Mouse (Mus musculus) neural tube, embryonic 14.5 days (tissue): ENCODE data around the gene Oaz1. TPM values are rescaled to one million over a fixed set of nuclear protein-coding genes. Genes with fewer than 3 reads are reported as not detected.
"Not testable (repeated sequence)": the region's sequence is repeated elsewhere in the genome, so short reads cannot be mapped to it uniquely, and the experiment has no call there.

Source experiments
- ATAC-seq: fragments of 200-750 bp; cut with Nextera tagmentation; 2 replicates; pipeline ENCODE4 v1.8.0; 2017; ENCODE audit warnings: low read depth, mild to moderate bottlenecking, moderate TSS enrichment, moderate library complexity
- H3K27ac ChIP-seq: fragments of 300-500 bp; sonication (generic); 2 replicates; pipeline ENCODE4 v1.5.1; 2014; ENCODE audit warnings: low read depth, mild to moderate bottlenecking, control low read depth, low read length, moderate library complexity, mixed read lengths
- H3K27me3 ChIP-seq: fragments of 300-500 bp; sonication (generic); 2 replicates; pipeline ENCODE4 v1.6.1; 2014; ENCODE audit warnings: low read length; ENCODE audit not compliant: control insufficient read depth, insufficient read depth
- H3K36me3 ChIP-seq: fragments of 300-500 bp; sonication (generic); 2 replicates; pipeline ENCODE4 v1.6.1; 2014; ENCODE audit warnings: low read length, mixed read lengths; ENCODE audit not compliant: control insufficient read depth, insufficient read depth
- H3K4me1 ChIP-seq: fragments of 300-500 bp; sonication (generic); 2 replicates; pipeline ENCODE4 v1.6.1; 2014; ENCODE audit warnings: low read length; ENCODE audit not compliant: control insufficient read depth, insufficient read depth
- H3K4me2 ChIP-seq: fragments of 300-500 bp; sonication (generic); 2 replicates; pipeline ENCODE4 v1.6.1; 2014; ENCODE audit warnings: mild to moderate bottlenecking, low read depth, low read length, control low read depth
- H3K4me3 ChIP-seq: fragments of 300-500 bp; sonication (generic); 2 replicates; pipeline ENCODE4 v1.5.1; 2014; ENCODE audit warnings: low read depth, low read length, control low read depth, mixed read lengths
- H3K9ac ChIP-seq: fragments of 300-500 bp; sonication (generic); replicated peaks from 2 replicates; pipeline ENCODE4 v1.6.1; 2014; ENCODE audit warnings: low read depth, mild to moderate bottlenecking, control low read depth, low read length, mixed read lengths
- H3K9me3 ChIP-seq: fragments of 300-500 bp; sonication (generic); 2 replicates; pipeline ENCODE4 v1.6.1; 2016; ENCODE audit warnings: low read length; ENCODE audit not compliant: control insufficient read depth
- WGBS: fragments of 180-500 bp; shearing (Covaris S2); extraction: QIAGEN DNeasy Blood & Tissue Kit; methylation state at CpG from one replicate; pipeline ENCODE4 v1.1.7; 2014; 5-methylcytosine and 5-hydroxymethylcytosine counted together
- polyA plus RNA-seq: library from polyadenylated mRNA; unstranded; fragments of >200 nt; fragmentation: Nextera tagmentation; extraction: Ambion mirVana; gene quantifications from 2 replicates; pipeline ENCODE4 v1.2.1, GENCODE M21; 2014

The Oaz1 gene
- polyA plus RNA-seq, 1 experiment from 2014 or later, result 1,236 TPM

GRCm38 (mm10) chr10:80816303-80816702, 10.2 kb upstream of the Oaz1 start:
- 82% methylated on average over 3 of the region's 3 CpGs for WGBS
- not testable (repeated sequence) for H3K4me1 ChIP-seq, H3K36me3 ChIP-seq, H3K4me2 ChIP-seq, H3K27me3 ChIP-seq, H3K9me3 ChIP-seq, H3K9ac ChIP-seq, H3K27ac ChIP-seq, ATAC-seq, H3K4me3 ChIP-seq

GRCm38 (mm10) chr10:80817164-80817563, 9.3 kb upstream of the Oaz1 start:
- no peak overlapping the region for H3K4me3 ChIP-seq
- H3K27me3 ChIP-seq, result no peaks in the 10 kb centered on the region
- WGBS, result 68% methylated on average over 2 of the region's 2 CpGs
- H3K9me3 ChIP-seq, result no peaks in the 10 kb centered on the region
- H3K27ac ChIP-seq, result no peak overlapping the region
- no peak overlapping the region for H3K9ac ChIP-seq
- H3K4me2 ChIP-seq, result no peak overlapping the region
- no peaks in the 10 kb centered on the region for H3K36me3 ChIP-seq
- ATAC-seq, result no peak
- no peaks in the 10 kb centered on the region for H3K4me1 ChIP-seq

- not testable (repeated sequence) for H3K4me2 ChIP-seq
- WGBS, result 84% methylated on average over 7 of the region's 7 CpGs
These were observed 8.5 kb upstream of the Oaz1 start for GRCm38 (mm10) chr10:80817955-80818354.

GRCm38 (mm10) chr10:80818599-80819281, 7.7 kb upstream of the Oaz1 start:
- Histone ChIP-seq H3K9ac (0 out of 2 replicates have a peak overlapping the region, but pooled peaks have one; percentile 11), H3K4me2 (no peak overlapping the region), H3K9me3 (no peaks in the 10 kb centered on the region), H3K27ac (no peak overlapping the region), H3K4me3 (no peak overlapping the region), H3K27me3 (no peaks in the 10 kb centered on the region), H3K36me3 (no peaks in the 10 kb centered on the region), H3K4me1 (no peaks in the 10 kb centered on the region)
- ATAC-seq, result no peak
- WGBS, result 62% methylated on average over 6 of the region's 6 CpGs

More at GRCm38 (mm10) chr10:80817955-80818354, 8.5 kb upstream of the Oaz1 start:
- H3K4me1 ChIP-seq, H3K9me3 ChIP-seq, H3K9ac ChIP-seq, ATAC-seq, H3K27ac ChIP-seq, H3K36me3 ChIP-seq, H3K27me3 ChIP-seq, H3K4me3 ChIP-seq: not testable (repeated sequence)

- ATAC-seq, result no peak
- Histone ChIP-seq H3K4me1 (no peaks in the 10 kb centered on the region), H3K4me3 (no peak overlapping the region), H3K4me2 (no peak overlapping the region), H3K9me3 (no peaks in the 10 kb centered on the region), H3K36me3 (no peaks in the 10 kb centered on the region), H3K9ac (no peak overlapping the region), H3K27me3 (no peaks in the 10 kb centered on the region), H3K27ac (no peak overlapping the region)
- 66% methylated on average over 3 of the region's 3 CpGs for WGBS
These were observed 7.0 kb upstream of the Oaz1 start for GRCm38 (mm10) chr10:80819406-80819805.

GRCm38 (mm10) chr10:80821991-80822390, 4.5 kb upstream of the Oaz1 start:
- Histone ChIP-seq H3K9ac (no peak overlapping the region), H3K4me2 (no peak overlapping the region), H3K9me3 (no peaks in the 10 kb centered on the region), H3K4me3 (no peak overlapping the region), H3K27me3 (no peaks in the 10 kb centered on the region), H3K27ac (no peak overlapping the region), H3K4me1 (no peaks in the 10 kb centered on the region), H3K36me3 (no peaks in the 10 kb centered on the region)
- 41% methylated on average over 2 of the region's 2 CpGs for whole genome bisulfite sequencing
- no peak for ATAC-seq

GRCm38 (mm10) chr10:80822528-80822927, 3.9 kb upstream of the Oaz1 start:
- 86% methylated on average over 5 of the region's 5 CpGs for WGBS
- Histone ChIP-seq H3K9ac (no peak overlapping the region), H3K4me2 (no peak overlapping the region), H3K4me3 (no peak overlapping the region), H3K27ac (no peak overlapping the region), H3K9me3 (no peaks in the 10 kb centered on the region), H3K36me3 (no peaks in the 10 kb centered on the region), H3K4me1 (peaks cover 2% of the 10 kb centered on the region), H3K27me3 (no peaks in the 10 kb centered on the region)
- no peak for ATAC-seq

GRCm38 (mm10) chr10:80823316-80823715, 3.1 kb upstream of the Oaz1 start:
- Histone ChIP-seq H3K9ac (no peak overlapping the region), H3K4me2 (no peak overlapping the region), H3K27me3 (no peaks in the 10 kb centered on the region), H3K9me3 (no peaks in the 10 kb centered on the region), H3K27ac (no peak overlapping the region), H3K36me3 (no peaks in the 10 kb centered on the region), H3K4me1 (peaks cover 8% of the 10 kb centered on the region), H3K4me3 (no peak overlapping the region)
- WGBS, result 84% methylated on average over 1 of the region's 1 CpGs
- no peak for ATAC-seq

GRCm38 (mm10) chr10:80823847-80824643, 2.4 kb upstream of the Oaz1 start:
- no peak for ATAC-seq
- no peaks in the 10 kb centered on the region for H3K9me3 ChIP-seq
- peaks cover under 1% of the 10 kb centered on the region; the same call in 1 of the 2 replicates for H3K36me3 ChIP-seq
- 70% methylated on average over 8 of the region's 8 CpGs for WGBS
- H3K27ac ChIP-seq, result no peak overlapping the region
- H3K4me2 ChIP-seq, result no peak overlapping the region
- peaks cover 8% of the 10 kb centered on the region for H3K4me1 ChIP-seq
- no peak overlapping the region for H3K9ac ChIP-seq
- H3K4me3 ChIP-seq, result no peak overlapping the region
- no peaks in the 10 kb centered on the region for H3K27me3 ChIP-seq
